Mouse (Mus musculus) neutrophil, adult 5-6 weeks (primary cell): ENCODE data around the gene Hp1bp3. TPM values are rescaled to one million over a fixed set of nuclear protein-coding genes. Genes with fewer than 3 reads are reported as not detected.
A peak's percentile ranks its signal among the peaks of the same experiment; 100 is the strongest.

ENCODE experiments used
- ATAC-seq: fragments of 151-379, 151-347 bp; 2 replicates; pipeline ENCODE4 v1.8.0; 2017; ENCODE audit warnings: mild to moderate bottlenecking, moderate TSS enrichment; ENCODE audit not compliant: insufficient number of reproducible peaks, poor library complexity, low FRiP score, severe bottlenecking; ENCODE audit errors: extremely low read depth
- total RNA-seq: library from RNA; stranded (forward); fragments of 200-1000 nt; gene quantifications from 2 replicates; pipeline ENCODE4 v1.2.3, GENCODE M21; 2017

Gene Hp1bp3
- total RNA-seq, 1 experiment from 2014 or later = 181 TPM

- no peak for ATAC-seq
Observed at GRCm38 (mm10) chr4:138219331-138219730, 3.2 kb downstream of the Hp1bp3 start.

- no peak for ATAC-seq
Observed at GRCm38 (mm10) chr4:138220761-138221160, 4.7 kb downstream of the Hp1bp3 start.

GRCm38 (mm10) chr4:138221406-138221805 is 5.3 kb downstream of the Hp1bp3 start:
- ATAC-seq = no peak

- no peak for ATAC-seq
Observed at GRCm38 (mm10) chr4:138222396-138222795, 6.3 kb downstream of the Hp1bp3 start.

- no peak for ATAC-seq
Observed at GRCm38 (mm10) chr4:138223623-138224022, 7.5 kb downstream of the Hp1bp3 start.

- ATAC-seq = no peak
Observed at GRCm38 (mm10) chr4:138246756-138247665, 30.9 kb downstream of the Hp1bp3 start.

GRCm38 (mm10) chr4:138250088-138250960 is 34.2 kb downstream of the Hp1bp3 start, which contains the start of the genes Sh2d5 and Kif17:
Sh2d5 (plus strand) TSS chr4:138250403.
Kif17 (plus strand) TSS chr4:138250435.
- peak; percentile 65 for ATAC-seq

GRCm38 (mm10) chr4:138251819-138252218 is 35.7 kb downstream of the Hp1bp3 start:
- ATAC-seq = no peak

- ATAC-seq = no peak
Observed at GRCm38 (mm10) chr4:138252231-138252630, 36.1 kb downstream of the Hp1bp3 start.

- no peak for ATAC-seq
Observed at GRCm38 (mm10) chr4:138257116-138257687, 41.1 kb downstream of the Hp1bp3 start.

GRCm38 (mm10) chr4:138258663-138259062 is 42.6 kb downstream of the Hp1bp3 start:
- no peak for ATAC-seq

- ATAC-seq = no peak
Observed at GRCm38 (mm10) chr4:138259482-138259881, 43.4 kb downstream of the Hp1bp3 start.

- ATAC-seq = peak; percentile 51
Observed at GRCm38 (mm10) chr4:138261843-138262681, 46.0 kb downstream of the Hp1bp3 start.

- ATAC-seq = no peak
Observed at GRCm38 (mm10) chr4:138267869-138268268, 51.8 kb downstream of the Hp1bp3 start.

- ATAC-seq = no peak; the same call in 1 of the 2 replicates
Observed at GRCm38 (mm10) chr4:138272011-138272997, 56.2 kb downstream of the Hp1bp3 start.

- no peak for ATAC-seq
Observed at GRCm38 (mm10) chr4:138278346-138278745, 62.2 kb downstream of the Hp1bp3 start.

GRCm38 (mm10) chr4:138282834-138283233 is 66.7 kb downstream of the Hp1bp3 start:
- peak; percentile 91 for ATAC-seq
